In the genomic region with DNA sequence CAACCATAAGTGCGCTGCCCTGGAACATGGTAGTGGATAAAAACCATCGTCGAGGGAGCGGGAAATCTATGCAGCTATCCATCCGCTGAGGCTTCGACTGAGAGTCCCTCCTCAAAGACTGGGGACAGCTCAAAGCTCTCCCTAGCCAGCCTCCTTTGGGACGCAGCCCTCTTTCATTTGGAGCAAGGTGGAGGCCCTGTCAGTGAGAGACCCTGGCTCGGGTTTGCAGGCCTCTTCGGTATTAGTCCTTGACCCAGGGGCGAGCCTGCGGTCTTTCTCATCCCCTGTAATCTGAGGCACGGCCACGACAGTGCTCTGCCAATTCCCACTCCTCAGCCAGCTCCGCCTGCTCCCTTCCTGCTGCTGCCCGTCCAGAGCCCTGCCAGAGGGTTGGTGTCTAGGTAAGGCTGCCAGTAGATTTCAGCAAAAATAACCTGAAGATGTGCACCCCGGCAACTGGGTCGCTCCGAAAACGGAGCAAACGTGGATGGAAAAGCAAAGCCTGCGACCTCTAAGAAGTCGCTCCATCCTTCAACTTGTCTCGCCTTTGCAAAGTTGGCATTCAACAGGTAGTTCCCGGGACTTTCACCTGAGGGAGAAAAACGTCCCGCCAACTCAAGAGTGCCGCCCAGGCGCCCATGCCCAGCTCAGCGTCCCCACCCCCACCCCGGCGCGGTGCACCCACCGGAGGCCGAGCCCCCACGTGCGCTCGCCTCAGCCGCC, we compare ENCODE assay signal across 8 mouse cellular contexts. TPM values are rescaled to one million over a fixed set of nuclear protein-coding genes. Genes with fewer than 3 reads are reported as not detected.
A peak's percentile ranks its signal among the peaks of the same experiment; 100 is the strongest.
DNase-seq lines count a peak whose midpoint lies in the region; ATAC-seq lines count a peak whose summit lies in the region.

No protein-coding gene starts in this region.

- H3K4me1 ChIP-seq in forebrain, embryonic 12.5 days, result peaks cover 30% of the 10 kb centered on the region
- H3K4me1 ChIP-seq in hindbrain, embryonic 12.5 days, result peaks cover 17% of the 10 kb centered on the region
- peaks cover 23% of the 10 kb centered on the region for H3K4me1 ChIP-seq in limb, embryonic 15.5 days

- peak overlapping the region; percentile 92 for H3K4me2 ChIP-seq in forebrain, embryonic 12.5 days
- H3K4me2 ChIP-seq in hindbrain, embryonic 12.5 days (replicated peaks), result peak overlapping the region; percentile 71
- peak overlapping the region; percentile 85 for H3K4me2 ChIP-seq in limb, embryonic 15.5 days

- H3K36me3 ChIP-seq in forebrain, embryonic 12.5 days (replicated peaks), result no peaks in the 10 kb centered on the region
- no peaks in the 10 kb centered on the region for H3K36me3 ChIP-seq in hindbrain, embryonic 12.5 days
- H3K36me3 ChIP-seq in limb, embryonic 15.5 days, result no peaks in the 10 kb centered on the region

- intact Hi-C loops in left cerebral cortex, postnatal 25 days (cut with DNase I), result loop anchor here (5.0 kb wide), 1 partner anchor 121 kb away; no protein-coding TSS in a partner anchor

- WGBS in forebrain, embryonic 12.5 days, result under 1% methylated on average over 38 of the region's 38 CpGs
- under 1% methylated on average over 38 of the region's 38 CpGs for WGBS in hindbrain, embryonic 12.5 days
- WGBS in limb, embryonic 15.5 days, result under 1% methylated on average over 38 of the region's 38 CpGs

- H3K27me3 ChIP-seq in forebrain, embryonic 12.5 days, result peaks cover 15% of the 10 kb centered on the region; the same call in 1 of the 2 replicates
- H3K27me3 ChIP-seq in hindbrain, embryonic 12.5 days, result no peaks in the 10 kb centered on the region
- no peaks in the 10 kb centered on the region for H3K27me3 ChIP-seq in limb, embryonic 15.5 days

- H3K9me3 ChIP-seq in forebrain, embryonic 12.5 days, result no peaks in the 10 kb centered on the region
- no peaks in the 10 kb centered on the region for H3K9me3 ChIP-seq in hindbrain, embryonic 12.5 days (replicated peaks)
- H3K9me3 ChIP-seq in limb, embryonic 15.5 days, result no peaks in the 10 kb centered on the region

- no peak; the same call in 1 of the 2 replicates for ATAC-seq in forebrain, embryonic 12.5 days (ENCODE audit: low FRiP score)
- ATAC-seq in hindbrain, embryonic 12.5 days (ENCODE audit: low FRiP score), result 0 out of 2 replicates have a peak, but pooled peaks have one; percentile 26
- ATAC-seq in limb, embryonic 15.5 days (ENCODE audit: insufficient number of reproducible peaks, low FRiP score, low TSS enrichment, low read depth), result no peak

- DNase-seq in left cerebral cortex, postnatal 25 days (ENCODE audit: low spot score in 2 of 2), result peak; percentile 18 to 21
- no peak for DNase-seq in left cerebral cortex, adult 11 months (ENCODE audit: low spot score)
- peak; percentile 68 for DNase-seq in adrenal gland, adult 2 months
- peak; percentile 63 for DNase-seq in naive thymus-derived CD4-positive, alpha-beta T cell, adult 2 months (ENCODE audit: low read depth)
- peak; percentile 26 for DNase-seq in urinary bladder, postnatal 14 days (ENCODE audit: low spot score)

- peak overlapping the region; percentile 90 for H3K9ac ChIP-seq in forebrain, embryonic 12.5 days
- H3K9ac ChIP-seq in hindbrain, embryonic 12.5 days, result peak overlapping the region; percentile 82
- peak overlapping the region; percentile 82 for H3K9ac ChIP-seq in limb, embryonic 15.5 days

- peak overlapping the region; percentile 86 for H3K4me3 ChIP-seq in forebrain, embryonic 12.5 days (replicated peaks)
- H3K4me3 ChIP-seq in hindbrain, embryonic 12.5 days, result peak overlapping the region; percentile 84
- H3K4me3 ChIP-seq in limb, embryonic 15.5 days, result peak overlapping the region; percentile 89

- peak overlapping the region; percentile 83 for H3K27ac ChIP-seq in forebrain, embryonic 12.5 days
- peak overlapping the region; percentile 66; the same call in 1 of the 2 replicates for H3K27ac ChIP-seq in hindbrain, embryonic 12.5 days
- H3K27ac ChIP-seq in limb, embryonic 15.5 days, result peak overlapping the region; percentile 85

RNA-seq across cellular contexts. Expression of a gene that starts 1.0 kb away (rescaled TPM):
- 10 to 100 TPM; 19.6 to 20.0 TPM for total RNA-seq in left cerebral cortex, postnatal 25 days (2021)
- total RNA-seq in adrenal gland, adult 2 months (2021), result 10 to 100 TPM; 21.8 to 27.9 TPM
- polyA plus RNA-seq in adrenal gland, adult 2 months (2012; rRNA removed), result 11.9 and 15.7 TPM in 2 replicates
- 9.0 and 10.3 TPM in 2 replicates for polyA plus RNA-seq in forebrain, embryonic 12.5 days (2016; fragmentation: Nextera tagmentation; extraction: Ambion mirVana)
- 8.2 and 8.3 TPM in 2 replicates for polyA plus RNA-seq in hindbrain, embryonic 12.5 days (2016; fragmentation: Nextera tagmentation; extraction: Ambion mirVana)
- polyA plus RNA-seq in limb, embryonic 15.5 days (2015; fragmentation: Nextera tagmentation; extraction: Ambion mirVana), result 16.2 and 16.3 TPM in 2 replicates
